Mouse (Mus musculus) mouse trophoblast stem cell (cell line): ENCODE results near the gene Gm9789.
"Not testable (repeated sequence)": the region's sequence is repeated elsewhere in the genome, so short reads cannot be mapped to it uniquely, and the experiment has no call there.

ENCODE experiments used
- in situ Hi-C, 2 experiments: fragments of 300-500 bp; cut with MseI, MboI; formaldehyde crosslinking; loops; 2 replicates in 1 of 2; 3 replicates in 1 of 2; pipeline ENCODE4 v1.15.1; 2025

Gene Gm9789

DNA sequence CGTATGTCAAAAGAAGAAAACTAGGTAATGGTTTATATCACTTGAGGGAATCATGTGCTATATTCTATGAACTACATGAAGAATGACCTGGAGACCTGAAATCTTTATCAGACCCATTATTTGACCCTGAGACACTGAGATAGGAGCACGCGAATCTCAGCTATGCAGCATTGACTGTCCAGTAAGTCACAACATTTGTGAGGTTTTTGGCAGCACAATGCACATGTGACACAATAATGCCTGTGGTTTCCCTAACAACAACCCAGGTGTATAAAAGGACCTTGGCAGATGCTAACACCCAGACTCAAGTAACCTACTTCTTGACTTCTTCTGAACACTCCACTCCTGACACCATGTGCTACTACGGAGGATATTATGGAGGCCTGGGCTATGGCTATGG, at the start of gene Gm9789:
Gm9789 (plus strand) TSS at position 301 of the 400 bp plus-strand sequence.
- in situ Hi-C loops: no loop called here

- in situ Hi-C loops: no loop called here
Measured at GRCm38 (mm10) chr16:89140551-89140950, 17.2 kb upstream of the Gm9789 start, which contains the start of gene Gm6358. Gene Gm6358 (plus strand): TSS chr16:89140851.

DNA sequence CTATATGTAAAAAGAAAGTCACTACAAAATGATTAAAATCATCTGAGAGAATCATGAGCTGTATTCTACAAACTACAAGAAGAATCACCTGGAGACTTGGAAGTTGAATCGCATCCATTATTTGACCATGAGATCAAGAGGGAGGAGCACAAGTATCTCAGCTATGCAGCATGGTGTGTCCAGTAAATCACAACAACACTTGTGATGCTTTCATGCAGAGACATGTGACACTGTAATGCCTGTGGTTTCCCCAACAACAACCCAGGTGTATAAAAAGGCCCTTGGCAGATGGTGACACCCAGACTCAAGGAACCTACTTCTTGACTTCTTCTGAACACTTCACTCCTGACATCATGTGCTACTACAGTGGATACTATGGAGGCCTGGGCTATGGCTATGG, 7.0 kb upstream of the Gm9789 start, which contains the start of gene Gm10061:
Gm10061 (plus strand) TSS at position 301 of the 400 bp plus-strand sequence.
- in situ Hi-C loops: no loop called here

- in situ Hi-C loops: not testable (repeated sequence)
Measured at GRCm38 (mm10) chr16:89169190-89169589, 11.4 kb downstream of the Gm9789 start, which contains the start of gene Gm7735. Gene Gm7735 (plus strand): TSS chr16:89169490.

- in situ Hi-C loops: no loop called here
Measured at GRCm38 (mm10) chr16:89174435-89174834, 16.7 kb downstream of the Gm9789 start, which contains the start of gene 1110057P08Rik. Gene 1110057P08Rik (plus strand): TSS chr16:89174735.

- in situ Hi-C loops: no loop called here
Measured at GRCm38 (mm10) chr16:89188621-89189020, 30.9 kb downstream of the Gm9789 start.

DNA sequence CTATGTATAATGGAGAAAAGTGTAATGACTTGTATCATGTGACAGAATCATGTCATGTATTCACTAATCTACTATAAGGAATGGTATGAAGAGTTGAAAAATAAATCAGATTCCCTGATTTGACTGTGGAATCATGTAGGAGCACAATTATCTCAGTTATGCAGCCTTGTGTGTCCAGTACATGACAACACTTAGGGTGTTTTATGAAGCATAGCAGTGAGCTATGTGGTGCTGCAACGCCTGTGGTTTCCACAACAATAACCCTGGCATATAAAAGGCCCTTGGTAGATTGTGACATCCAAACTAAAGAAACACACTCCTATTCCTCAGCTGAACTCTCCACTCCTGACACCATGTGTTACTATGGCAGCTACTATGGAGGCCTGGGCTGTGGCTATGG, 47.8 kb downstream of the Gm9789 start, which contains the start of gene Krtap20-2:
Krtap20-2 (plus strand) TSS at position 301 of the 400 bp plus-strand sequence.
- in situ Hi-C loops: no loop called here
